Mouse (Mus musculus): ENCODE results near the gene Rpl36al. TPM values are rescaled to one million over a fixed set of nuclear protein-coding genes. Genes with fewer than 3 reads are reported as not detected.

The Rpl36al gene
- total and polyA plus RNA-seq, 2 experiments, result 129 to 466 TPM

GRCm38 (mm10) chr12:69179371-69179770 is 4.5 kb downstream of the Rpl36al start:
- peaks cover 3% of the 10 kb centered on the region; the same call in 1 of the 2 replicates for H3K36me3 ChIP-seq (ENCODE audit: control insufficient read depth, insufficient read depth, low read length)
- H3K27ac ChIP-seq (replicated peaks; ENCODE audit: insufficient read depth, low read depth, low read length), result no peak overlapping the region
- no peak overlapping the region for H3K9ac ChIP-seq (ENCODE audit: low read depth, low read length)
- no peaks in the 10 kb centered on the region for H3K4me1 ChIP-seq (ENCODE audit: control insufficient read depth, insufficient read depth, low read length)
- H3K27me3 ChIP-seq (ENCODE audit: control insufficient read depth, insufficient read depth, low read length), result no peaks in the 10 kb centered on the region
- H3K4me3 ChIP-seq (ENCODE audit: insufficient read depth, low read depth, low read length), result no peak overlapping the region
- no peaks in the 10 kb centered on the region for H3K79me2 ChIP-seq (ENCODE audit: control insufficient read depth, insufficient read depth, low read length)
- no peak for TF ChIP-seq CTCF (IDR thresholded peaks at IDR 0.05; ENCODE audit: low read depth, low read length)
- TF ChIP-seq POLR2A (IDR thresholded peaks at IDR 0.05; ENCODE audit: extremely low read depth, insufficient read depth, low read length), result no peak
- WGBS, result 88% methylated on average over 12 of the region's 12 CpGs
- no peak for DNase-seq (ENCODE audit: extremely low read depth, low read depth, low spot score)

GRCm38 (mm10) chr12:69177526-69177925 is 6.4 kb downstream of the Rpl36al start:
- Histone ChIP-seq H3K27me3 (ENCODE audit: control insufficient read depth, insufficient read depth, low read length) (no peaks in the 10 kb centered on the region), H3K79me2 (ENCODE audit: control insufficient read depth, insufficient read depth, low read length) (no peaks in the 10 kb centered on the region), H3K27ac (replicated peaks; ENCODE audit: insufficient read depth, low read depth, low read length) (no peak overlapping the region), H3K36me3 (ENCODE audit: control insufficient read depth, insufficient read depth, low read length) (peaks cover 3% of the 10 kb centered on the region; the same call in 1 of the 2 replicates), H3K4me3 (ENCODE audit: insufficient read depth, low read depth, low read length) (no peak overlapping the region), H3K4me1 (ENCODE audit: control insufficient read depth, insufficient read depth, low read length) (no peaks in the 10 kb centered on the region), H3K9ac (ENCODE audit: low read depth, low read length) (no peak overlapping the region)
- TF ChIP-seq POLR2A (IDR thresholded peaks at IDR 0.05; ENCODE audit: extremely low read depth, insufficient read depth, low read length), result no peak
- no peak for TF ChIP-seq CTCF (IDR thresholded peaks at IDR 0.05; ENCODE audit: low read depth, low read length)
- WGBS, result 95% methylated on average over 3 of the region's 3 CpGs
- no peak for DNase-seq (ENCODE audit: extremely low read depth, low read depth, low spot score)

- Histone ChIP-seq H3K79me2 (ENCODE audit: control insufficient read depth, insufficient read depth, low read length) (no peaks in the 10 kb centered on the region), H3K9ac (ENCODE audit: low read depth, low read length) (no peak overlapping the region), H3K27me3 (ENCODE audit: control insufficient read depth, insufficient read depth, low read length) (no peaks in the 10 kb centered on the region), H3K36me3 (ENCODE audit: control insufficient read depth, insufficient read depth, low read length) (no peaks in the 10 kb centered on the region), H3K27ac (replicated peaks; ENCODE audit: insufficient read depth, low read depth, low read length) (no peak overlapping the region), H3K4me3 (ENCODE audit: insufficient read depth, low read depth, low read length) (no peak overlapping the region), H3K4me1 (ENCODE audit: control insufficient read depth, insufficient read depth, low read length) (no peaks in the 10 kb centered on the region)
- WGBS, result 83% methylated on average over 3 of the region's 3 CpGs
- no peak for DNase-seq (ENCODE audit: extremely low read depth, low read depth, low spot score)
- TF ChIP-seq POLR2A (IDR thresholded peaks at IDR 0.05; ENCODE audit: extremely low read depth, insufficient read depth, low read length) (no peak), CTCF (IDR thresholded peaks at IDR 0.05; ENCODE audit: low read depth, low read length) (no peak)
These were observed 7.9 kb downstream of the Rpl36al start for GRCm38 (mm10) chr12:69175975-69176374.

GRCm38 (mm10) chr12:69171307-69171706 is 12.6 kb downstream of the Rpl36al start:
- H3K27me3 ChIP-seq (ENCODE audit: control insufficient read depth, insufficient read depth, low read length), result no peaks in the 10 kb centered on the region
- no peak for DNase-seq (ENCODE audit: extremely low read depth, low read depth, low spot score)
- WGBS, result 97% methylated on average over 2 of the region's 2 CpGs
- no peaks in the 10 kb centered on the region for H3K36me3 ChIP-seq (ENCODE audit: control insufficient read depth, insufficient read depth, low read length)
- H3K9ac ChIP-seq (ENCODE audit: low read depth, low read length), result no peak overlapping the region
- H3K4me3 ChIP-seq (ENCODE audit: insufficient read depth, low read depth, low read length), result no peak overlapping the region
- H3K4me1 ChIP-seq (ENCODE audit: control insufficient read depth, insufficient read depth, low read length), result peaks cover 2% of the 10 kb centered on the region; the same call in 1 of the 2 replicates
- no peak overlapping the region for H3K27ac ChIP-seq (replicated peaks; ENCODE audit: insufficient read depth, low read depth, low read length)
- no peak for TF ChIP-seq POLR2A (IDR thresholded peaks at IDR 0.05; ENCODE audit: extremely low read depth, insufficient read depth, low read length)
- no peak for TF ChIP-seq CTCF (IDR thresholded peaks at IDR 0.05; ENCODE audit: low read depth, low read length)
- no peaks in the 10 kb centered on the region for H3K79me2 ChIP-seq (ENCODE audit: control insufficient read depth, insufficient read depth, low read length)

GRCm38 (mm10) chr12:69168461-69169106 is 15.3 kb downstream of the Rpl36al start, which contains the start of gene Lrr1:
TSS of gene Lrr1 (plus strand) at chr12:69168814.
- WGBS, result under 1% methylated on average over 40 of the region's 40 CpGs

More at GRCm38 (mm10) chr12:69168461-69169106, 15.3 kb downstream of the Rpl36al start, which contains the start of gene Lrr1:
- peaks cover 2% of the 10 kb centered on the region; the same call in 1 of the 2 replicates for H3K4me1 ChIP-seq (ENCODE audit: control insufficient read depth, insufficient read depth, low read length)
- H3K27me3 ChIP-seq (ENCODE audit: control insufficient read depth, insufficient read depth, low read length), result no peaks in the 10 kb centered on the region
- no peaks in the 10 kb centered on the region for H3K79me2 ChIP-seq (ENCODE audit: control insufficient read depth, insufficient read depth, low read length)
- TF ChIP-seq CTCF (IDR thresholded peaks at IDR 0.05; ENCODE audit: low read depth, low read length) (no peak), POLR2A (IDR thresholded peaks at IDR 0.05; ENCODE audit: extremely low read depth, insufficient read depth, low read length) (no peak)
- H3K27ac ChIP-seq (replicated peaks; ENCODE audit: insufficient read depth, low read depth, low read length), result peak within 1 kb of the TSS; percentile 66
- peak; percentile 63 for DNase-seq (ENCODE audit: extremely low read depth, low read depth, low spot score)
- H3K36me3 ChIP-seq (ENCODE audit: control insufficient read depth, insufficient read depth, low read length), result no peaks in the 10 kb centered on the region
- H3K9ac ChIP-seq (ENCODE audit: low read depth, low read length), result peak within 1 kb of the TSS; percentile 80
- H3K4me3 ChIP-seq (ENCODE audit: insufficient read depth, low read depth, low read length), result peak within 1 kb of the TSS; percentile 68

Measured in liver, adult 2 months (tissue).